ENCODE assay signal across 9 mouse cellular contexts in genomic region chr4:132939421-132940127, GRCm38 (mm10). TPM values are rescaled to one million over a fixed set of nuclear protein-coding genes. Genes with fewer than 3 reads are reported as not detected.
DNase-seq lines count a peak whose midpoint lies in the region; ATAC-seq and TF ChIP-seq lines count a peak whose summit lies in the region.
"Had no signal": no experiment of that assay in that cellular context is flagged by ENCODE, and none has a peak within 500 bp of the region (broad histone marks: within the 10 kb centered on the region; RNA-seq: fewer than 3 reads in every experiment).

No protein-coding gene starts in this region.

- no peaks in the 10 kb centered on the region for H3K9me3 ChIP-seq in intestine, postnatal 0 days (ENCODE audit: control insufficient read depth)
- no peaks in the 10 kb centered on the region for H3K9me3 ChIP-seq in liver, embryonic 14.5 days (ENCODE audit: control insufficient read depth, low read length)
- H3K9me3 ChIP-seq: heart, embryonic 15.5 days had no signal

- peak; percentile 20 to 54 for DNase-seq in urinary bladder, adult 18-20 months (ENCODE audit: low spot score in 2 of 2)
- DNase-seq in urinary bladder, adult 2 months (ENCODE audit: low spot score) = no peak
- DNase-seq in brain, adult 2 months (ENCODE audit: low read depth, low spot score) = peak; percentile 51
- peak in 1 of 3 experiments; percentile 26 for DNase-seq in liver, embryonic 14.5 days (ENCODE audit: low read depth in 3 of 3, low spot score in 3 of 3)
- peak; percentile 57 to 82 for DNase-seq in urinary bladder, postnatal 4 days (ENCODE audit: low spot score in 2 of 2)

- no peaks in the 10 kb centered on the region for H3K36me3 ChIP-seq in intestine, postnatal 0 days (ENCODE audit: control insufficient read depth, insufficient read depth)
- no peaks in the 10 kb centered on the region for H3K36me3 ChIP-seq in liver, embryonic 14.5 days (replicated peaks; ENCODE audit: control insufficient read depth, insufficient read depth, low read depth)
- H3K36me3 ChIP-seq: heart, embryonic 15.5 days had no signal

- no peak overlapping the region for H3K4me3 ChIP-seq in intestine, postnatal 0 days (ENCODE audit: low read depth, low read length)
- no peak overlapping the region for H3K4me3 ChIP-seq in liver, embryonic 14.5 days (ENCODE audit: insufficient read depth in 1 of 2, low read depth in 2 of 2, low read length in 2 of 2)
- H3K4me3 ChIP-seq: heart, embryonic 15.5 days had no signal

- H3K4me2 ChIP-seq in intestine, postnatal 0 days (replicated peaks; ENCODE audit: low read depth) = 0 out of 2 replicates have a peak overlapping the region, but pooled peaks have one; percentile 6
- H3K4me2 ChIP-seq in liver, embryonic 14.5 days (ENCODE audit: low read depth) = no peak overlapping the region
- H3K4me2 ChIP-seq: heart, embryonic 15.5 days had no signal

- ATAC-seq in erythroid progenitor cell, adult 5-6 weeks (replicated peaks; ENCODE audit: low FRiP score, poor library complexity, severe bottlenecking) = peak; percentile 44; the same call in 1 of the 2 replicates
- no peak for ATAC-seq in intestine, postnatal 0 days
- no peak for ATAC-seq in liver, embryonic 14.5 days (ENCODE audit: insufficient read depth)
- ATAC-seq in neutrophil, adult 5-6 weeks (ENCODE audit: extremely low read depth, insufficient number of reproducible peaks, low FRiP score, poor library complexity, severe bottlenecking) = peak; percentile 54; the same call in 1 of the 2 replicates

- no peak for TF ChIP-seq EP300 in liver, embryonic 14.5 days (IDR thresholded peaks at IDR 0.05; ENCODE audit: low read depth)

- no peaks in the 10 kb centered on the region for H3K4me1 ChIP-seq in intestine, postnatal 0 days (replicated peaks; ENCODE audit: control insufficient read depth, insufficient read depth, low read length)
- peaks cover 0 to 6% of the 10 kb centered on the region in 2 experiments; a peak in 1 of 4 replicates for H3K4me1 ChIP-seq in liver, embryonic 14.5 days (replicated peaks; ENCODE audit: control insufficient read depth in 2 of 2, insufficient read depth in 2 of 2, low read length in 1 of 2)

- no peak overlapping the region for H3K27ac ChIP-seq in intestine, postnatal 0 days (ENCODE audit: low read depth, low read length)
- no peak overlapping the region for H3K27ac ChIP-seq in liver, embryonic 14.5 days

- WGBS in intestine, postnatal 0 days = 26% methylated on average over 22 of the region's 22 CpGs
- WGBS in liver, embryonic 14.5 days (ENCODE audit: insufficient replicate concordance) = 17% methylated on average over 22 of the region's 22 CpGs

- H3K9ac ChIP-seq in intestine, postnatal 0 days (ENCODE audit: low read depth, low read length) = no peak overlapping the region
- no peak overlapping the region for H3K9ac ChIP-seq in liver, embryonic 14.5 days (replicated peaks)
- H3K9ac ChIP-seq: heart, embryonic 15.5 days had no signal

- peak; percentile 82 for TF ChIP-seq CTCF in intestine, postnatal 0 days (IDR thresholded peaks at IDR 0.05; ENCODE audit: low read depth)
- TF ChIP-seq CTCF in liver, embryonic 14.5 days (IDR thresholded peaks at IDR 0.05; ENCODE audit: low read depth) = peak; percentile 88

- H3K27me3 ChIP-seq in intestine, postnatal 0 days (replicated peaks; ENCODE audit: control insufficient read depth, insufficient read depth, low read length) = 0 out of 2 replicates have a peak, but pooled peaks cover 3% of the 10 kb centered on the region
- no peaks in the 10 kb centered on the region; the same call in 1 of the 2 replicates for H3K27me3 ChIP-seq in liver, embryonic 14.5 days (ENCODE audit: control insufficient read depth, insufficient read depth, low read length)
- H3K27me3 ChIP-seq: heart, embryonic 15.5 days had no signal

RNA-seq across cellular contexts. Expression of gene Fam76a, which starts 17.2 kb away (rescaled TPM):
- polyA plus RNA-seq in urinary bladder, adult 2 months (2012; rRNA removed) = 44.0 and 44.7 TPM in 2 replicates
- total RNA-seq in erythroid progenitor cell, adult 5-6 weeks (2015; ENCODE audit: low replicate concordance) = 30.6 and 35.0 TPM in 2 replicates
- 41.3 and 67.4 TPM in 2 replicates for total RNA-seq in erythroid progenitor cell, adult 5-6 weeks (2017; ENCODE audit: low replicate concordance)
- 46.5 and 58.8 TPM in 2 replicates for polyA plus RNA-seq in intestine, postnatal 0 days (2015; fragmentation: Nextera tagmentation; extraction: Ambion mirVana)
- 4.4 and 7.4 TPM in 2 replicates for polyA plus RNA-seq in liver, embryonic 14.5 days (2012; rRNA removed)
- polyA plus RNA-seq in liver, embryonic 14.5 days (2014; fragmentation: Nextera tagmentation; extraction: Ambion mirVana) = 24.8 and 26.5 TPM in 2 replicates
- 31.1 and 35.4 TPM in 2 replicates for total RNA-seq in neutrophil, adult 5-6 weeks (2017)

RNA-seq across cellular contexts. Expression of gene Fgr, which starts 34.3 kb away (rescaled TPM):
- 1.3 and 1.8 TPM in 2 replicates for polyA plus RNA-seq in urinary bladder, adult 2 months (2012; rRNA removed)
- total RNA-seq in erythroid progenitor cell, adult 5-6 weeks (2015; ENCODE audit: low replicate concordance) = 8.4 and 12.6 TPM in 2 replicates
- 7.8 and 9.7 TPM in 2 replicates for total RNA-seq in erythroid progenitor cell, adult 5-6 weeks (2017; ENCODE audit: low replicate concordance)
- polyA plus RNA-seq in intestine, postnatal 0 days (2015; fragmentation: Nextera tagmentation; extraction: Ambion mirVana) = 2.0 and 2.4 TPM in 2 replicates
- polyA plus RNA-seq in liver, embryonic 14.5 days (2012; rRNA removed) = 0.79 and 1.0 TPM in 2 replicates
- polyA plus RNA-seq in liver, embryonic 14.5 days (2014; fragmentation: Nextera tagmentation; extraction: Ambion mirVana) = 0.57 and 0.75 TPM in 2 replicates
- total RNA-seq in neutrophil, adult 5-6 weeks (2017) = 301 and 321 TPM in 2 replicates

RNA-seq across cellular contexts. Expression of gene Stx12, which starts 55.3 kb away (rescaled TPM):
- polyA plus RNA-seq in urinary bladder, adult 2 months (2012; rRNA removed) = 76.3 and 100.0 TPM in 2 replicates
- 44.3 and 52.0 TPM in 2 replicates for total RNA-seq in erythroid progenitor cell, adult 5-6 weeks (2015; ENCODE audit: low replicate concordance)
- total RNA-seq in erythroid progenitor cell, adult 5-6 weeks (2017; ENCODE audit: low replicate concordance) = 44.1 and 55.1 TPM in 2 replicates
- 52.9 and 53.7 TPM in 2 replicates for polyA plus RNA-seq in intestine, postnatal 0 days (2015; fragmentation: Nextera tagmentation; extraction: Ambion mirVana)
- 10.0 and 12.9 TPM in 2 replicates for polyA plus RNA-seq in liver, embryonic 14.5 days (2012; rRNA removed)
- 16.7 and 16.9 TPM in 2 replicates for polyA plus RNA-seq in liver, embryonic 14.5 days (2014; fragmentation: Nextera tagmentation; extraction: Ambion mirVana)
- total RNA-seq in neutrophil, adult 5-6 weeks (2017) = 33.6 and 34.8 TPM in 2 replicates

Comparison
In these comparisons a context has a peak if more than half of its experiments do, and no peak if none do; other contexts are left out.
1. ATAC-seq: peak in erythroid progenitor cell, adult 5-6 weeks (single experiment) and neutrophil, adult 5-6 weeks (single experiment); none in intestine, postnatal 0 days (single experiment) and liver, embryonic 14.5 days (single experiment).